Mouse (Mus musculus): ENCODE data around the gene Cacng6. TPM values are rescaled to one million over a fixed set of nuclear protein-coding genes. Genes with fewer than 3 reads are reported as not detected.
A peak's percentile ranks its signal among the peaks of the same experiment; 100 is the strongest.

Cacng6 gene
- polyA plus RNA-seq, 1 experiment from 2014 or later = 2.2 TPM

DNA sequence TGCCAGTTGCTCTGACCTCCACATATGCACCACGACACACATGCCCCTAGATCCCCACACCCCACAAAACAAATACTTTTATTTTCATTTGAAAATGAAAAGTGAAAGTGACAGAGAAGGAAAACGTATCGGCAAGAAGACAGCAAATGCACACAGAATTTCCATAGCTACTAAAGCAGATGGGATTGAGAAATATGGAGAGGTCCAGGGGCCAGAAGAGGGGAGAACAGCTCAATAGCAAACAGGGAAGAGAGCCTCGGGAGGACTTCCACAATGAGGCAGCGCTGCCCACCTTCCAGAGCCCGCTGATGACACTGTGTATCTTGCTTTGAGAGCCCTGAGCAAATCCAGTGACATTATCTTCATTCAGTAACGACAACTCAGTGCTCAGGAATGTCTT is 1.9 kb upstream of the Cacng6 start:
- Histone ChIP-seq H3K4me1 (no peaks in the 10 kb centered on the region), H3K9me3 (no peaks in the 10 kb centered on the region), H3K36me3 (no peaks in the 10 kb centered on the region), H3K4me3 (no peak overlapping the region), H3K4me2 (replicated peaks) (no peak overlapping the region), H3K27ac (no peak overlapping the region), H3K27me3 (peaks cover 50% of the 10 kb centered on the region), H3K9ac (no peak overlapping the region)
- no peak for ATAC-seq (ENCODE audit: insufficient number of reproducible peaks, insufficient read depth, low FRiP score, low TSS enrichment)
- WGBS = 52% methylated on average over 7 of the region's 7 CpGs

DNA sequence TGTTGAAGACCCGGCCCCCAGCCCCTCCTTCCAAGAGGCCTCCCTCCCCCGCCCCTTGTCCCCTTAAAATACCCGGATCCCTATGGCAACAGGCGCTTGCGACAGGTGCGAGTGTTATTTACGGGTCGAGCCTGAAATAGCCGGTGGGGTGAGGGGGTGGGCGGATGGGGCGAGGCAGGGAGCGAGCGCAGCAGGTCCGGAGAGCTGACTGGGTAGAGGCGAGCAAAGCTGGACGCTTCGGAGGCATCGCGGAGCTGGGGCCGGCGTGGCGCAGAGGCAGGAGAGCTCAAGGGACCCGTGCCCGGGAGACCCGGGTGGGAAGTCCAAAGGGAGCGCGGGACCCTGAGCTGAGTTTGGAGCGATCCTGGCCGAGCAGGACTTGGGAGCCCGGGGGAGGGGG is 565 bp upstream of the Cacng6 start:
- WGBS = under 1% methylated on average over 30 of the region's 30 CpGs

DNA sequence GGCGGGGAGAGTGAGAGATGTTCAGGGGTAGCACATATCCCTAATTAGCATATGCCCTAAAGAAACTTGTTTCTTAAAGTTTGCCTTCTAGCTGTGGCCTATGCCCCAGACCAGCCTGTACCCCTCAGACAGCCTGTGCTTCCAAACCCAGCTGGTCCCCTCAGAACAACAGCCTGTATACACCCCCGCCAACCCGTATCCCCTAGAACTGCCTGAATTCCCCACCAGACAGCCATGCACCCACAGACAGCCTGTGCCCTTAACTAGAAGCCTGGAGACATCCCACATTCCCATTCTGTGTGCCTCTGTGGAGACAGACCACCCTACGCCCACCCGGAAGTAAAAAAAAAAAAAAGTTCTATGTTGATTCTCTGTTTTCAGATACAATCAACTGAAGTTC is 1.1 kb downstream of the Cacng6 start:
- H3K27me3 ChIP-seq = peaks cover 44% of the 10 kb centered on the region
- no peak overlapping the region for H3K27ac ChIP-seq
- ATAC-seq (ENCODE audit: insufficient number of reproducible peaks, insufficient read depth, low FRiP score, low TSS enrichment) = no peak
- H3K9ac ChIP-seq = no peak overlapping the region
- H3K4me3 ChIP-seq = no peak overlapping the region
- no peaks in the 10 kb centered on the region for H3K4me1 ChIP-seq
- no peak overlapping the region for H3K4me2 ChIP-seq (replicated peaks)
- H3K9me3 ChIP-seq = no peaks in the 10 kb centered on the region
- H3K36me3 ChIP-seq = no peaks in the 10 kb centered on the region
- 84% methylated on average over 5 of the region's 5 CpGs for WGBS

More for the DNA sequence above, 565 bp upstream of the Cacng6 start:
- Histone ChIP-seq H3K9ac (no peak overlapping the region), H3K4me1 (no peaks in the 10 kb centered on the region), H3K4me3 (peak overlapping the region; percentile 14; the same call in 1 of the 2 replicates), H3K4me2 (replicated peaks) (peak overlapping the region; percentile 43), H3K9me3 (no peaks in the 10 kb centered on the region), H3K27ac (no peak overlapping the region), H3K27me3 (peaks cover 46% of the 10 kb centered on the region), H3K36me3 (no peaks in the 10 kb centered on the region)
- peak; percentile 64; the same call in 1 of the 2 replicates for ATAC-seq (ENCODE audit: insufficient number of reproducible peaks, insufficient read depth, low FRiP score, low TSS enrichment)

DNA sequence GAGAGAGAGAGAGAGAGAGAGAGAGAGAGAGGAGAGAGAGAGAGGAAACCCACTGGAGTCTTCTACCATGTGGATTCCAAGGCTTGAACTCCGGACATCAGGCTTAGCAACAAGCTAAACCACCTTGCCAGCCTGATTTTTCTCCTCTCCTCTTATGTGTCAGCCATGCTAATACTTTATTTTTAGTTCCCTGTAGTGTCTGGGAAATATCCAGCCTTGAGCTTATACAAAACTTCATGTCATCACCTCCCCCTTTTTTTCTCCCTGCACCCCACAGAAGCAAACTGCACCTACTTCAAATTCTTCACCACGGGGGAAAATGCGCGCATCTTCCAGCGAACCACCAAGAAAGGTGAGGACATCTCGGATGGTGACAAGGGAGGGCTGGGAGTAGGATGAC is 6.2 kb downstream of the Cacng6 start:
- Histone ChIP-seq H3K4me3 (no peak overlapping the region), H3K4me1 (no peaks in the 10 kb centered on the region), H3K9ac (no peak overlapping the region), H3K36me3 (no peaks in the 10 kb centered on the region), H3K4me2 (replicated peaks) (no peak overlapping the region), H3K27me3 (peaks cover 10% of the 10 kb centered on the region), H3K27ac (no peak overlapping the region), H3K9me3 (no peaks in the 10 kb centered on the region)
- 73% methylated on average over 6 of the region's 6 CpGs for WGBS
- no peak for ATAC-seq (ENCODE audit: insufficient number of reproducible peaks, insufficient read depth, low FRiP score, low TSS enrichment)

DNA sequence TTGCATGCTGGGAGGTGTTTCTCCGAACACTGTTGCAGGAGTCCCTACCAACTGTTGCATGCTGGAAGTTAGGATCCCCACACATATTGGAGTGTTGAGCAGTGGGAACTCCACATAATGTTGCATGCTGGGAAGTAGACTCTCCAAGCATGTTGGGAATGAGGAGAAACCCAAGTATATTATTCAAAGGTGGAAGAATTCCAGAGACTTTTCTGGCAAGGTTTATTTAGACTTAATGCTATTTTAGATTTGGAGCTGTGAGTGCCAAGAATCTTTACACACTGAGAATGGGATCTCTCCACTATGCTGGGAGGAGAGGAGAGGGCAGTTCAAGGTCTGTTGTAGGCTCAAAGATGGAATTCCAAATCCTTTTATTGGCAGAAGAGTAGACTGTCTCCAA is 8.1 kb downstream of the Cacng6 start:
- Histone ChIP-seq H3K9ac (no peak overlapping the region), H3K4me3 (no peak overlapping the region), H3K36me3 (no peaks in the 10 kb centered on the region), H3K27ac (no peak overlapping the region), H3K9me3 (no peaks in the 10 kb centered on the region), H3K4me2 (replicated peaks) (no peak overlapping the region), H3K27me3 (0 out of 2 replicates have a peak, but pooled peaks cover 2% of the 10 kb centered on the region), H3K4me1 (no peaks in the 10 kb centered on the region)
- ATAC-seq (ENCODE audit: insufficient number of reproducible peaks, insufficient read depth, low FRiP score, low TSS enrichment) = no peak
- 85% methylated on average over 1 of the region's 1 CpGs for WGBS

DNA sequence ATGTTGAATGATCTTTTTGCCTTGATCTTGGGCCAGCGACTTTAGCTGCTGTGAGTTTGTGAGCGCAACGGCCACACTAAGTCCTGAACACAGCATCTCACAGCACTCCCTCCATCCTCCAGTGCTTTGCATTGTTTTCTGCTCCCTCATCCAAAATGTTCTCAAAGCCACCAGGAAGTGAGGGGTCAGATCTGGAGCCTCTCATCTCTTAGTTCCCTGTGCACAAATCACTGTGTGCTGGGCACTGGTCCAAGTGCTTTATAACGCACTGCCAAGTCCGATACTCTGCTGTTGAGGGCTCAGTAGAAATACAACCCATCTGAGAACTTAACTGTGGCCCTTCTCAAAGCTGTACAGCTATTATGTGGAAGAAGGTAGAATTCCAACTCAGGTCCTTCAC is 13.9 kb downstream of the Cacng6 start:
- WGBS = 72% methylated on average over 5 of the region's 5 CpGs

DNA sequence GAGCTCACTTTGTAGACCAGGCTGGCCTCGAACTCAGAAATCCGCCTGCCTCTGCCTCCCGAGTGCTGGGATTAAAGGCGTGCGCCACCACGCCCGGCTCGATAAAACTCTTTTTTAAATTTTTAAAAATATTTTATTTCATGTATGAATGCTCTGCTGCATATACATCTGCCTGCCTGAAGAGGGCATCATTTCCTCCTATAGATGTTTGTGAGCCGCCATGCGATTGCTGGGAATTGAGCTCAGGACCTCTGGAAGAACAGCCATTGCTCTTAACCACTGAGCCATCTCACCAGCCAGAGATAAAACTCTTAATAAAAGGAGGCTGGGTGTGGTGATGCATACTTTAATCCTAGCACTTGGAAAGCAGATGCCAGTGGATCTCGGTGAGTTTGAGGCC is 16.0 kb downstream of the Cacng6 start:
- 89% methylated on average over 11 of the region's 11 CpGs for WGBS
- Histone ChIP-seq H3K4me1 (no peaks in the 10 kb centered on the region), H3K27me3 (no peaks in the 10 kb centered on the region), H3K27ac (no peak overlapping the region), H3K36me3 (no peaks in the 10 kb centered on the region), H3K9me3 (no peaks in the 10 kb centered on the region), H3K4me2 (replicated peaks) (no peak overlapping the region), H3K4me3 (no peak overlapping the region), H3K9ac (no peak overlapping the region)
- ATAC-seq (ENCODE audit: insufficient number of reproducible peaks, insufficient read depth, low FRiP score, low TSS enrichment) = no peak

More for the DNA sequence above, 13.9 kb downstream of the Cacng6 start:
- no peak for ATAC-seq (ENCODE audit: insufficient number of reproducible peaks, insufficient read depth, low FRiP score, low TSS enrichment)
- Histone ChIP-seq H3K4me1 (no peaks in the 10 kb centered on the region), H3K4me2 (replicated peaks) (no peak overlapping the region), H3K9ac (no peak overlapping the region), H3K27me3 (no peaks in the 10 kb centered on the region), H3K36me3 (no peaks in the 10 kb centered on the region), H3K4me3 (no peak overlapping the region), H3K27ac (no peak overlapping the region), H3K9me3 (no peaks in the 10 kb centered on the region)

DNA sequence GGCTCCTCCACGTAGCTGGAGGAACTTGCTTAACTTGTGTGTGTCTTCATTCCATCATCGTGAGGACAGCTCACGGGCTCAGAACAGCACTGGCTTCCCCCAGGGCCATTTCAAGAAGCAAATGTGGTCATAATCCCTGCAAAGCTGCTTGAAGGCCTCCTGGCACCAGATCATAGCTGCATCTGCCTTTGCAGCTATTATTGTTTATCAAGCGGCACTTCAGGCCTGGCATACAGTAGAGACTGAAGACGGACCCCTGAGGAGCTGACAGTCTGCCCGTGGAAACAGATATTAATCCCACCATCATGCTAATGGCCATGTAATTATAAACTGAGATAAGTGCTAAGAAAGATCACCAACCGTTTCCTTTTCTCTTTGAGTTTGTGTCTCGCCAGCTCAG is 16.5 kb downstream of the Cacng6 start:
- Histone ChIP-seq H3K27ac (no peak overlapping the region), H3K36me3 (no peaks in the 10 kb centered on the region), H3K9ac (no peak overlapping the region), H3K4me3 (no peak overlapping the region), H3K27me3 (no peaks in the 10 kb centered on the region), H3K4me1 (no peaks in the 10 kb centered on the region), H3K4me2 (replicated peaks) (no peak overlapping the region), H3K9me3 (no peaks in the 10 kb centered on the region)
- WGBS = 71% methylated on average over 8 of the region's 8 CpGs
- ATAC-seq (ENCODE audit: insufficient number of reproducible peaks, insufficient read depth, low FRiP score, low TSS enrichment) = no peak

DNA sequence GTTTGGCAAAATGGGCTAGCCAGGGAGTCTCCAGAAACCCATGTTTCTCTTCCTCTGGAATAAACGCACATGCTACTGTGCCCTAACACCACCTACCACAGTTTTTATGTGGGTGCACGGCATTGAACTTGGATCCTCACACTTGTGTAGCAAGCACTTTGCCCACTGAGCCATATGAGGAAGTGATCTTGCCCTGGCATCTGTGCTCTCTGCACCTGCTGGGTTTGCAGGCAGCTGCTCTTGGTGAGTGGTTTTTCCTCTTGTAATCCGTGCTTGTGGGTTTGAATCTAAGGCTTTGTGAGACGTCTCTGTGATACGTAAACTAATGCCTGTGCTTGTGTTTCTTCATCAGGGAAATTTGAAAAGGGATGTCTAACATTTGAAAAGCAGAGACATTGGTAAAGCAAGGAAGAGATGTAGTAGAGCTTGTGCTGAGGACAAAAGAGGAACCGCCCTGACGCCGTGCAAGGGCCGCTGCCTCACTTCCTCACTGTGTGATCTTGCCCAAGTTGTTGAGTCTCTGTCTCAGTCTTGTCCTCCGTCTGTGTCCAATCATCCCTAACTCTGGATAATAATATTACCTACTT is 18.6 kb downstream of the Cacng6 start:
- WGBS = 81% methylated on average over 10 of the region's 10 CpGs
- Histone ChIP-seq H3K27me3 (no peaks in the 10 kb centered on the region), H3K4me1 (no peaks in the 10 kb centered on the region), H3K9me3 (no peaks in the 10 kb centered on the region), H3K4me3 (no peak overlapping the region), H3K9ac (no peak overlapping the region), H3K27ac (no peak overlapping the region), H3K4me2 (replicated peaks) (no peak overlapping the region), H3K36me3 (no peaks in the 10 kb centered on the region)
- no peak for ATAC-seq (ENCODE audit: insufficient number of reproducible peaks, insufficient read depth, low FRiP score, low TSS enrichment)

DNA sequence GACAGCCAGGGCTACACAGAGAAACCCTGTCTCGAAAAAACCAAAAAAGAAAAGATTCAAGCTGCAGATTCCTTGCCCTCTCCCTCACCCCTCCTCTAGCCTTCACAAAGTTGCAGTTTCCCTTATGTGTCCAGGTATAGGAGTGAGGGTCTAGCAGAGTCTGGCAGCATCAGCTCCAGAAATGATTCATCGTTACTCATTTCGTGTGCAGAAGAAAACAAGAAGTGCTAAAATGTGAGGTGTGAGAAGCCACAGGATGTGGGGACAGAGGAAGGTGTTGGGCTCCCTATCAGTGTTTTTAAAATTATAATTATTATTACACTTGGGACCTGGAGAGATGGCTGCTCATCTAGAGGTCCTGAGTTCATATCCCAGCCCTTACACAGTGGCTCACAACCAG is 20.7 kb downstream of the Cacng6 start:
- WGBS = 87% methylated on average over 3 of the region's 3 CpGs
- Histone ChIP-seq H3K4me1 (no peaks in the 10 kb centered on the region), H3K4me3 (no peak overlapping the region), H3K36me3 (no peaks in the 10 kb centered on the region), H3K27ac (no peak overlapping the region), H3K9ac (no peak overlapping the region), H3K27me3 (no peaks in the 10 kb centered on the region), H3K4me2 (replicated peaks) (no peak overlapping the region), H3K9me3 (no peaks in the 10 kb centered on the region)
- no peak for ATAC-seq (ENCODE audit: insufficient number of reproducible peaks, insufficient read depth, low FRiP score, low TSS enrichment)

DNA sequence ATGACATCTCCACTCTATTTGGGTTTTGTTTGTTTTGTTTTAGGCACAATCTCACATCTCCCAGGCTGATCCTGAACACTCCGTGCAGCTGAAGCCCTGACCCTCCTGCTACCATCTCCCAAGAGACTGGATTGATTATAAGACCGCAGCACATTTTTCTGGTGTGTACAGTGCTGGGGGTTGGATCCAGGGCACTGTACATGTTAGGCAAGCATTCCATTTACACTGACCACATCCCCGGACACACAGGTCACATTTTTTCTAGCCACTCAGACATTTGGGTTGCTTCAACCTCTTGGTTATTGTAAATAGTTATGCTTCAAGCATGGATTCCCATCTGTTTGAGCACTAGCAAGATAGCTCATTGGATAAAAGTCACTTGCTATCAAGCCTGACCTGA is 22.6 kb downstream of the Cacng6 start:
- Histone ChIP-seq H3K27me3 (no peaks in the 10 kb centered on the region; the same call in 1 of the 2 replicates), H3K27ac (no peak overlapping the region), H3K4me2 (replicated peaks) (no peak overlapping the region), H3K36me3 (no peaks in the 10 kb centered on the region), H3K9ac (no peak overlapping the region), H3K4me3 (no peak overlapping the region), H3K9me3 (no peaks in the 10 kb centered on the region), H3K4me1 (no peaks in the 10 kb centered on the region)
- WGBS = 67% methylated on average over 3 of the region's 3 CpGs
- ATAC-seq (ENCODE audit: insufficient number of reproducible peaks, insufficient read depth, low FRiP score, low TSS enrichment) = no peak

DNA sequence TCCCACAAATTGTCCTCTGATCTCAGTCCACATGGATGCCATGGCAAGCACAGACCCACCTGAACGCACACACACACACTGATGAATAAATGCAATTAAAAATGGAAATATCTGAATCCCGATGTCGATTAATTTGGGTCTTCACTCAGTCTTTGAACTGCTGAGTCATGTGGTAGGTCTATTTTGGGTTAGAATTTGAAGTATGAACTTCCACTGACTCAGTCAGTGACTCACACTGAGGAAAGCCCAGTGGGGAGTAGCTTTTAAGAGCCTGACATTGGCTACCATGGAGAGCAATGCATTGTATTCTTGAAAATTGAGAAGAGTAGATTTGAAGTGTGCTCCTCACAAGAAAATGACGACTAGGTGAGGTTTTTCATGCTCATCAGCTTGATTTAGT is 23.0 kb downstream of the Cacng6 start:
- 76% methylated on average over 4 of the region's 4 CpGs for WGBS
- no peaks in the 10 kb centered on the region for H3K4me1 ChIP-seq
- H3K4me2 ChIP-seq (replicated peaks) = no peak overlapping the region
- no peaks in the 10 kb centered on the region for H3K9me3 ChIP-seq
- H3K4me3 ChIP-seq = no peak overlapping the region
- no peak overlapping the region for H3K9ac ChIP-seq
- H3K27ac ChIP-seq = no peak overlapping the region
- no peaks in the 10 kb centered on the region; the same call in 1 of the 2 replicates for H3K27me3 ChIP-seq
- ATAC-seq (ENCODE audit: insufficient number of reproducible peaks, insufficient read depth, low FRiP score, low TSS enrichment) = no peak
- no peaks in the 10 kb centered on the region for H3K36me3 ChIP-seq
